Mouse (Mus musculus) lung, postnatal 10 days (tissue): ENCODE data around the gene Tbl1xr1.

Experiments
- DNase-seq: peaks from one replicate; pipeline ENCODE4 v3.0.0; 2021

Tbl1xr1 gene

DNA sequence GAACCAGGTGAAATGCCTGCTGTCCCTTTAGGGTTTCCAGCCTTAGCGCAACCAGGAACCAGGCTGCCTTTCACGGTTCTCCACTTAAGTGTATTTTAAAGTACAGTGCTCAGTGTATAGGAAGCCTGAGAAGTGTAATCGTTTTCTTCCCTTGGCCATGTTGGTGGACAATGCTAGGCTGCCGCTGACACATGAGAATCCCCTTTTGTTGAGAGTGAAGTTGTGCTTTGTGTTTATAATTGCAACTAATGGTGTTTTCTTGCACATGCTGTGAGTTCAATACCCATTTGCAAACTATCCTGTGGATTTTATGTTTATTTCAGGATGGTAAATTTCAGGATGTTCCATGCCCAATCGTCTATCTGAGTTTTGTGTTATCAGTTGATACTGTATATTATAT, 146.6 kb downstream of the Tbl1xr1 start:
- no peak for DNase-seq

- no peak for DNase-seq
Observed at GRCm38 (mm10) chr3:22228052-22228451, 151.6 kb downstream of the Tbl1xr1 start.

- no peak for DNase-seq
Observed at GRCm38 (mm10) chr3:22230635-22231034, 154.2 kb downstream of the Tbl1xr1 start.

- DNase-seq = peak; percentile 47
Observed at GRCm38 (mm10) chr3:22238106-22238900, 161.9 kb downstream of the Tbl1xr1 start.
